In the genomic region with DNA sequence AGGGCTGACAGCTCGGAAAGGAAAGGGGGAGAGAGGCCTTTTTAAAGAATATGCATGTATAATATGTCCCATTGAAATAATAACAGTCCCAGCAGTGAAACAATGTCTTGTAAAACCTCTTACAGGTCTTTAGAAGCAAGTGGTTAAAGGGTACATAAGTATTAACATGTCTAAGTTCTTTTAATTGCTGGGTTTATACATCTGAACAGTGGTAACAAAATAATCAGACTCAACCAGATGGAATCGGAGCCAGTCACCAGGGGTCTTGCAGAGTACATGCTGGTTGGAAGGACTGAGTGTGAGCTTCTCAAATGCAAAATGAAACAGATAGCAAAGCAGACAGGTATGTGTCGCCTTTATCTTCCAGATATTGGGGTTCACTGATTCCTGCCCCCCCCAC, we compare ENCODE assay signal across 27 mouse cellular contexts.
DNase-seq lines count a peak whose midpoint lies in the region; ATAC-seq and TF ChIP-seq lines count a peak whose summit lies in the region.
"Had no signal": no experiment of that assay in that cellular context is flagged by ENCODE, and none has a peak within 500 bp of the region (broad histone marks: within the 10 kb centered on the region; RNA-seq: fewer than 3 reads in every experiment).

No protein-coding gene starts in this region.

- no peak overlapping the region for H3K4me2 ChIP-seq in forebrain, embryonic 13.5 days
- no peak overlapping the region for H3K4me2 ChIP-seq in forebrain, embryonic 11.5 days (ENCODE audit: low read depth, low read length, severe bottlenecking)
- H3K4me2 ChIP-seq in forebrain, embryonic 14.5 days (ENCODE audit: low read length): no peak overlapping the region
- H3K4me2 ChIP-seq: heart, embryonic 13.5 days; hindbrain, embryonic 14.5 days; kidney, embryonic 15.5 days; liver, embryonic 11.5 days; lung, embryonic 15.5 days; midbrain, embryonic 12.5 days; stomach, embryonic 15.5 days had no signal

- no peak overlapping the region for H3K9ac ChIP-seq in forebrain, embryonic 13.5 days
- H3K9ac ChIP-seq in forebrain, embryonic 11.5 days (ENCODE audit: low read length): no peak overlapping the region
- H3K9ac ChIP-seq in forebrain, embryonic 14.5 days (ENCODE audit: low read length): no peak overlapping the region
- H3K9ac ChIP-seq: heart, embryonic 13.5 days; hindbrain, embryonic 14.5 days; kidney, embryonic 15.5 days; lung, embryonic 15.5 days; midbrain, embryonic 12.5 days; stomach, embryonic 15.5 days had no signal

- H3K27ac ChIP-seq in forebrain, embryonic 13.5 days: no peak overlapping the region
- no peak overlapping the region for H3K27ac ChIP-seq in forebrain, embryonic 11.5 days (ENCODE audit: low read depth, low read length)
- H3K27ac ChIP-seq in forebrain, embryonic 14.5 days (ENCODE audit: low read depth, low read length): no peak overlapping the region
- peak overlapping the region; percentile 66 for H3K27ac ChIP-seq in olfactory bulb, adult 2 months (ENCODE audit: insufficient read depth, low read depth, low read length)
- no peak overlapping the region for H3K27ac ChIP-seq in embryonic facial prominence, embryonic 10.5 days (replicated peaks)
- H3K27ac ChIP-seq: gastrocnemius, adult 2 months; heart, adult 2 months; heart, embryonic 13.5 days; hindbrain, embryonic 14.5 days; kidney, embryonic 15.5 days; left cerebral cortex, adult 2 months; lung, embryonic 15.5 days; midbrain, embryonic 12.5 days; stomach, embryonic 15.5 days had no signal

- H3K4me1 ChIP-seq in forebrain, embryonic 13.5 days: peaks cover 14% of the 10 kb centered on the region
- no peaks in the 10 kb centered on the region for H3K4me1 ChIP-seq in forebrain, embryonic 11.5 days (replicated peaks; ENCODE audit: control insufficient read depth, insufficient read depth, low read length)
- 0 out of 2 replicates have a peak, but pooled peaks cover 8% of the 10 kb centered on the region for H3K4me1 ChIP-seq in forebrain, embryonic 14.5 days (ENCODE audit: control insufficient read depth, insufficient read depth, low read length)
- H3K4me1 ChIP-seq in olfactory bulb, adult 2 months (ENCODE audit: control insufficient read depth, insufficient read depth, low read length): peaks cover 2% of the 10 kb centered on the region; the same call in 1 of the 2 replicates
- no peaks in the 10 kb centered on the region for H3K4me1 ChIP-seq in embryonic facial prominence, embryonic 10.5 days
- H3K4me1 ChIP-seq: heart, embryonic 13.5 days; kidney, embryonic 15.5 days; lung, embryonic 15.5 days; megakaryocyte, embryonic 14.5 days; midbrain, embryonic 12.5 days; stomach, embryonic 15.5 days had no signal

- H3K9me3 ChIP-seq in forebrain, embryonic 13.5 days (replicated peaks): no peaks in the 10 kb centered on the region
- H3K9me3 ChIP-seq in forebrain, embryonic 11.5 days (ENCODE audit: control insufficient read depth, low read length): no peaks in the 10 kb centered on the region
- no peaks in the 10 kb centered on the region for H3K9me3 ChIP-seq in forebrain, embryonic 14.5 days (replicated peaks; ENCODE audit: control insufficient read depth, low read length)
- no peaks in the 10 kb centered on the region for H3K9me3 ChIP-seq in embryonic facial prominence, embryonic 10.5 days
- H3K9me3 ChIP-seq: heart, embryonic 13.5 days; kidney, embryonic 15.5 days; lung, embryonic 15.5 days; midbrain, embryonic 12.5 days; stomach, embryonic 15.5 days had no signal

- no peaks in the 10 kb centered on the region for H3K36me3 ChIP-seq in forebrain, embryonic 13.5 days (ENCODE audit: poor library complexity, severe bottlenecking)
- no peaks in the 10 kb centered on the region for H3K36me3 ChIP-seq in forebrain, embryonic 11.5 days (ENCODE audit: control insufficient read depth, insufficient read depth, low read length)
- no peaks in the 10 kb centered on the region for H3K36me3 ChIP-seq in forebrain, embryonic 14.5 days (ENCODE audit: control insufficient read depth, insufficient read depth, low read length)
- H3K36me3 ChIP-seq in embryonic facial prominence, embryonic 10.5 days (replicated peaks): no peaks in the 10 kb centered on the region
- H3K36me3 ChIP-seq: heart, embryonic 13.5 days; kidney, embryonic 15.5 days; lung, embryonic 15.5 days; midbrain, embryonic 12.5 days; stomach, embryonic 15.5 days had no signal

- DNase-seq in forebrain, embryonic 11.5 days (ENCODE audit: low spot score): no peak
- DNase-seq in forebrain, embryonic 14.5 days (ENCODE audit: low spot score): peak; percentile 34
- DNase-seq in forelimb bud, embryonic 11.5 days (ENCODE audit: low read depth, low spot score): peak; percentile 51
- no peak for DNase-seq in layer of hippocampus, adult 9-11 months
- no peak for DNase-seq in embryonic facial prominence, embryonic 10.5 days (ENCODE audit: low spot score)
- DNase-seq: adrenal gland, postnatal 14 days; cerebellum, adult 8-10 months; gastrocnemius, adult 2 months; heart, adult 2 months; heart, postnatal 10 days; kidney, postnatal 25 days; right cerebral cortex, postnatal 25 days; thymus, postnatal 14 days had no signal

- H3K4me3 ChIP-seq in forebrain, embryonic 13.5 days: no peak overlapping the region
- H3K4me3 ChIP-seq in forebrain, embryonic 11.5 days (ENCODE audit: low read depth, low read length): no peak overlapping the region
- no peak overlapping the region for H3K4me3 ChIP-seq in forebrain, embryonic 14.5 days (ENCODE audit: low read depth, low read length)
- H3K4me3 ChIP-seq in olfactory bulb, adult 2 months (ENCODE audit: insufficient read depth, low read depth, low read length): no peak overlapping the region
- no peak overlapping the region for H3K4me3 ChIP-seq in embryonic facial prominence, embryonic 10.5 days
- H3K4me3 ChIP-seq: erythroblast, embryonic 14.5 days; gastrocnemius, adult 2 months; heart, adult 2 months; heart, embryonic 13.5 days; kidney, embryonic 15.5 days; left cerebral cortex, adult 2 months; lung, embryonic 15.5 days; megakaryocyte, embryonic 14.5 days; midbrain, embryonic 12.5 days; stomach, embryonic 15.5 days had no signal

- WGBS in forebrain, embryonic 13.5 days: 37% methylated on average over 3 of the region's 3 CpGs
- 51% methylated on average over 3 of the region's 3 CpGs for WGBS in forebrain, embryonic 11.5 days
- WGBS in forebrain, embryonic 14.5 days: 36% methylated on average over 3 of the region's 3 CpGs
- 31% methylated on average over 3 of the region's 3 CpGs for WGBS in olfactory bulb, adult 2 months
- 73% methylated on average over 3 of the region's 3 CpGs for WGBS in embryonic facial prominence, embryonic 10.5 days

- no peak for TF ChIP-seq POLR2A in olfactory bulb, adult 2 months (IDR thresholded peaks at IDR 0.05; ENCODE audit: insufficient read depth, low read depth, low read length)

- no peak for TF ChIP-seq CTCF in olfactory bulb, adult 2 months (IDR thresholded peaks at IDR 0.05; ENCODE audit: insufficient read depth, low read depth, low read length)

- no peaks in the 10 kb centered on the region for H3K27me3 ChIP-seq in forebrain, embryonic 13.5 days
- H3K27me3 ChIP-seq in forebrain, embryonic 11.5 days (ENCODE audit: control insufficient read depth, insufficient read depth, low read length): no peaks in the 10 kb centered on the region
- no peaks in the 10 kb centered on the region for H3K27me3 ChIP-seq in forebrain, embryonic 14.5 days (replicated peaks; ENCODE audit: control insufficient read depth, insufficient read depth, low read length)
- no peaks in the 10 kb centered on the region for H3K27me3 ChIP-seq in embryonic facial prominence, embryonic 10.5 days (replicated peaks; ENCODE audit: low read depth, poor library complexity, severe bottlenecking)
- H3K27me3 ChIP-seq: heart, embryonic 13.5 days; kidney, embryonic 15.5 days; lung, embryonic 15.5 days; megakaryocyte, embryonic 14.5 days; midbrain, embryonic 12.5 days; stomach, embryonic 15.5 days had no signal

- ATAC-seq in forebrain, embryonic 13.5 days: peak; percentile 75
- no peak for ATAC-seq in forebrain, embryonic 11.5 days (replicated peaks; ENCODE audit: low FRiP score)
- ATAC-seq in forebrain, embryonic 14.5 days: peak; percentile 76
- ATAC-seq: CD4-positive, CD25-positive, alpha-beta regulatory T cell, adult 4 months; intestine, postnatal 0 days had no signal

Comparison
In these comparisons a context has a peak if more than half of its experiments do, and no peak if none do; other contexts are left out.
1. DNase-seq: peak in forebrain, embryonic 14.5 days (single experiment) and forelimb bud, embryonic 11.5 days (single experiment); none in forebrain, embryonic 11.5 days (single experiment), layer of hippocampus, adult 9-11 months (single experiment) and embryonic facial prominence, embryonic 10.5 days (single experiment).